Mouse (Mus musculus): ENCODE results near the gene Srgap2.
"Not testable (repeated sequence)": the region's sequence is repeated elsewhere in the genome, so short reads cannot be mapped to it uniquely, and the experiment has no call there.

Gene Srgap2

DNA sequence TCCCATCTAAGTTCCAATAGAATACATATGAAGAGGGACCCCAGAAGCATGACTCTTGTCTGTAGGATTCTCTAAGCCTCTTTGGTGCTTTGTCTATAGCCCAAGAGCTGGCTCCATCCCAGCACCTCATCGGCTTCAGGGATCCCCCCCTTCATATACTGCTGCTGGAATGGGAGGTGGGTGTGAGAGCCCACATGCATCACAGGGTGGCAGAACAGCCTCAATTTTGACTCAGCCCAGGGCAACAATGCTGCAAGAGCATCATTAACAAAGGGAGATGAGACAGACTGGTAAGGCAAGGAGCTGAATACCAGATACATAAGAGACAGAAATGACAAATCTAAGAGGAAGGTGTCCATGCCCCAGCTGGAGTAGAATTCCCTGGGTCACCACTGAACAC lies 243.0 kb downstream of the Srgap2 start:
- no peak for DNase-seq

DNA sequence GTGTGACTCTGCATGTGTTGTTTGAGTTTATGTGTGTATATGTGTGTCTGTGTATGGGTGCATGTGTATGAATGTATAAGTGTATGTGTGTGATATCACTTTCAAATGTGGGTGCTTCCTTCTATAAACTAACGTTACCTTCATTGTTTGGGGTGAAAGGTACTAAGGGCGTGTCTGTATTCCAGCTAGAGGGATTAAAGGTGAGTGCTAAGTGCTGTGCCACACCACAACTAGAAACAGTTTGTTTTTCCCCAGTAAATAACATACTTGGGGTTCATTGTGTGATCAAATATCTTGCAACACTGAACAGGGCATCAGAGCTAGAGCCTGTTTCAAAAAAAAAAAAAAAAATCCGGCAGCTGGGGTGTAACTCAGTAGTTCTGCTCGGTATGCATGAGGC lies 245.4 kb downstream of the Srgap2 start:
- no peak for DNase-seq

DNA sequence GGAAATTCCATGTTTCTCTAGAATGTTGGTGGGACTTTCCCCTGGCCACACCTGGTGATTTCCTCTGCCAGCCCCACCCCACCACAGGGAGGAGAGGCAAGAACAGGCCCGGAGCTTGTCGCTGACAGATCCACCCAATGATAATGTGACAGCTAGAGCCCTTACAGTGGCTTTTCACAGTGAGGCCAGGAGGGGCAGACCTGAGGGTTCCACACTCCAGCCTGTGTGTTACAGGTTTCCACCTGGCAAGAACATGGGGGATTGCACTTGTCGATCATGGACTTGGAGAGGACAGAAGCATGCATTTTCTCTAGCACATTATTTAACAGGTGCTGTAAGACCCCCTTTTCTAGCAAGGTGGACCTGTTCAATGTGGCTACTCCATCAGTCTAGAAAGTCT lies 246.9 kb downstream of the Srgap2 start:
- no peak for DNase-seq

DNA sequence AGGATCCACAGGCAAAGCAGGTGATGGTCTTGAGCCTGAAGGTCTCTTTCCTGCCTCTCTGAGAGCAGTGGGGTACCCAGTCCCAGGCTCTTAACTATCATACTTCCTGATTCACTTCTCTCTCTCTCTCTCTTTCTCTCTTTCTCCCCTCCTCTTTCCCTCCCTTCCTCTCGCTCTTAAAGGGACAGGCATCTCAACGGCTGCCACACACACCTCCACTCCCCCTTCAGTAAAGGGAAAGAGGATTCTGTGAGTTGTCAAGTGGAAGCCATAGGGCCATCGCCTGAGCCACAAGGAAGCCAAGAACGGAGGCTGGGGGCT lies 247.7 kb downstream of the Srgap2 start, which contains the start of gene Ikbke:
Ikbke (minus strand) TSS at position 151 of the 321 bp plus-strand sequence.
- no peak for DNase-seq

DNA sequence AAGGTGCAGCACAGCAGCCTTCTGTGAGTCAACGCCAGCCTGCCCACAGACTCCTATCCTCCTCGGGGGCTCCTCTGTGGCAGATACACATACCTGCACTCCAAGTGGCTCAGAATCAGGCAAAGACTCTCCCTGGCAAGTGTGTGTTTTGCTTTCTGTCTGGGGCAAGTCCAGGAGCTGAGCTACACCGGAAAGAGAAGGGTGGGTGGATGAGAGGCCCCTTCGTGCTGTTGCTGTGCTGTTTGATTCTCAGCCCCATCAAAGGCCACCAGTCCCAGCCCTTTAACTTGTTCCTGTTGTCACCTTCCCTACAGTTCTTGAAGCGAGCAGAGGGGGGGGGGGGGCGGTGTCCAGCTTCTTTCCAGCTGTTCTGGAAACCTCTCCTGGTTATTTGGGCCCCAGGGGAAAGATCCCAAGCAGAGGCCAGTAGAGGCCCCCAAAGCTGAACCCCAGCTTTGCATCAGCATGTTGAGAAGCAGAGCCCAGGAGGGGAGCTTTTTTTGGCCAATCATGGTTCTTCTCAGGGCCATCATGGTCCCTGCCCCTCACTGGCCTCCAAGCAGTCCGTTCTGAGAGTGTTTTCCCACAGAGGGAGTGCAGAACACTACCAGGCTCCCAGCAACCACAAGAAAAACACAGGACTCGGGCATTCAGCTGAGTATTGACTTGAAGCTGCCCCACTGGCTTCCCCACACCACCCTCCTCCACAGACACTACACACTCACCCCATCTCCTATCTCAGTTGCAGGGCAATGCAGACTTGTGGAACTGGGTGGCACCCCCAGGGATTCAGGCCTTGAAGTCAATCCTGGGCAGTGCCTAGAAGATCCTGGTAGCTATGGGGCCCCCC lies 248.3 kb downstream of the Srgap2 start:
- no peak for DNase-seq

DNA sequence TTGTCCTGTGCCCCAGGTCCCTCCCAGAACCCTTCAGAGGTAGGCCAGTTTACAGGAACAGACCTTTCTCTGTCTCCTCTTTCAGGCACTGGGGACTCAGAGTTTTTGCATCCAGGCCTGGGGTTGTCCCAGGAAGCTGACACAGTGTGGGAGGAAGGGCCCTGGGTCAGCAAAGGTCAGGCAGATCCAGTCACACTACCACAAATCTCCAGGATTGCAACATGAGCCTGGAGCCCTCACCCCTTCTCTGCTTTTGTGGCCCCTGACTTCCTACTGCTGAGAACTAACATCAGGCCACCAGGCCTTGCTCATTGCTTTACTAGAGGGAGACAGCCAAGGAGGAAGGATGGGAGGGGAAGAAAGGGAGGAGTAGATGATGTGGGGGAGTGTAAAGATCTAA lies 250.3 kb downstream of the Srgap2 start:
- DNase-seq, result peak; percentile 59

DNA sequence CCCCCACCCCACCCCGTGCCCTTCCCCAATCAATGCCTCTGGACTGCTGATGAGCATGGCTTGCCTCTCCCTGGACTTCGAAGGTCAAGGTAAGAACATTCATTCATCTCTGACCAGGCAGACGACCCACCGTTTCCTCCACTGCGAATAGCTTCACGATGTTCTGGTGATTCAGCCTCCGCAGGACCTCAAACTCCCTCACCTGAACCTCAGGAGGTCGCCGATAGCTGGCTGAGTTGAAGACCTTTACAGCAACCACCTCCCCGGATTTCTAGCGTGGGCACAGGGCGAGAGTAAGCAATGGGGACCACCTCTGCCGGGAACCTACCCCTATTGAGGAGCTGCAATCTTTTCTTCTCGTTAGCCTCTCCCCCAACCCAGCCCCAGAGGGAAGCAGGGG lies 251.6 kb downstream of the Srgap2 start:
- DNase-seq, result no peak

DNA sequence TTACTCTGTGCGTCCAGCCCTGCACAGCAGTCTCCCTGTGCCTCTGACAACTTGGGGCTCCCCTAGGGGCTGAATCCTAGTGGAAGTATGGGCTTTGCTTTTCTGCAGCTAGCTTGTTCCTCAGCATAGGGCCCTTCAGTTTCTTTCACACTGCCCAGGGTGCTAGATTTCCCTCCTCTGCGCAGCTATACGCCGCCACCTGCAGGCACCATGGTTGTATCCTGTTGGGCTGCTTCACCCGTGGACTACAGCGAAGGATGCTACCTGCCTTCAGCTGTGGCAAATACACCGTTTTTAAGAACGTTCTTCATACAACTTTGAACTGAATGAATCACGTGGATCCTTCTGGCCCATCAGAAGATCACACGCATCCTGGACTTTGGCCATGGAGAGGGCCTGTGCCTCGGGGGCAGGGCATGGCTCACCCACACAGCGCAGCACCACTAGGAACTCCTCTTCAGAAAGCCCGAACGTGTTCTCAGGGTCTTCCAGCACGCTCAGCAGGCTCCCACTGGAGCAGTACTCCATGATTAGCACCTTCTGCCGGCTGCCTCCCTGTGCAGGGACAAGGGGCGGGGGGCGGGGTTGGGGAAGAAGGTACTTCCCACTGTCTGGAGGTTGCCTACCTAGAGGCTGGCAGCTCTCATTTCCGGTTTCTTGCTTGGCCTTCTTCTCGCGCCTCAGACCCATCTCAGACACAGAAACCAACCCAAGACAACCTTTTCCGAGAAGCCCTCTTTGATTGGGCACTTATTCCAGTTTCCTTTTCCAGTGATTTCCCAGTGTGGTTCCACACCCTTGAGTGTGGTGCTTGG lies 252.2 kb downstream of the Srgap2 start:
- no peak for DNase-seq

DNA sequence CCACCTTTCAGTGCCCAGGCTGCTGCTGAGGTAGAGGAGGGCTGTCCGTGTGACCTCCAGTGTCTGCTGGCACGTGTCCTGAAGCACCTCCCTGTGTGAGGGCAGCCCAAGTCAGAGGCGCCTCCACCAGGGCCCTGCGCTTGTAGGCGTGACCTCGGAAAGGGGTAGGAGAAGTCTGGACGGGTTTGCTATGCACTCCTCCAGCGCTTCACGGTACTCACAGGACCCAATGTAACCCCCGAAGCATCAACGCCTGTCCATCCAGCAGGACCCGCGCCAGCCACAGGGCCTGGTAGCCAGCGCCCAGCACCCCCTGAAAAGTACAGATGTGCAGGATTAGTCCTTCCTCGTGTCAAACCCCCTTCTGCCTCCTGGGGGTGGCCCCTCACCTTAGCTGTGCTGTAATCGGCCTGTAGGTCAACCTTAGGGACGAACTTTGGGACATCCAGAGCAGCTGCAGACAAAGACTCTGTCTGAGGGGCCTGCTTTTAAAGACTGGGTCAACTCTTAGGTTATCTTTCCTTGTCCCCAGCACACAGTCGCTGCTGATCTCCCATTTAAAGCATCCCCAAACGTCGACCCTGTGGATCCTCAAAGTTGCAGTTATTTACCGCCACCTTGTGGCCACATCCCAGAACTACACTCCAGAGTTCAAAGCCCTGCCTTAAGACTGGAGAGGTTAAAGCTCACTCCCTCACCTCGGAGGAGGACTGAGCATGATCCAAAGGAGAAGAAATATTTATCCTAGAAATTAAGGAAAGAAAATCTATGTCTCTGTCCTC lies 257.2 kb downstream of the Srgap2 start:
- peak; percentile 82 for DNase-seq

DNA sequence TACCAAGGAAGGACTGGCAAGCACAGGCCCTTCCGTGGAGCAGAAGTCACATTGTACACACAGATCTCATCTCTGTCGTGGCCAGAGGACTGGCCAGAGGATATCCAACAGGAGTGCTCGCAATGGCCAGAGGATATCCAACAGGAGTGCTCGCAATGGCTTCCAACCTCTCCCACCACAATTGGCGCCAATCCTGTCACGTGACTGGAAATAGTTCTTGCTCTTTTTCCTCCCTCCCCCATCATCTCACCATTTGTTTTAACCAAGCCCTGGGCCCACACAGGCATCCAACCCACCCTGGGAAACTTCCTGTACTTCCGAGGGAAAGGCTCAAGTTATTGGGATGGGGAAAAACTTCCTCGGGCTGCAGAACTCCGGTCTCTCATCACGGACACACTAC lies 258.4 kb downstream of the Srgap2 start:
- DNase-seq, result no peak

DNA sequence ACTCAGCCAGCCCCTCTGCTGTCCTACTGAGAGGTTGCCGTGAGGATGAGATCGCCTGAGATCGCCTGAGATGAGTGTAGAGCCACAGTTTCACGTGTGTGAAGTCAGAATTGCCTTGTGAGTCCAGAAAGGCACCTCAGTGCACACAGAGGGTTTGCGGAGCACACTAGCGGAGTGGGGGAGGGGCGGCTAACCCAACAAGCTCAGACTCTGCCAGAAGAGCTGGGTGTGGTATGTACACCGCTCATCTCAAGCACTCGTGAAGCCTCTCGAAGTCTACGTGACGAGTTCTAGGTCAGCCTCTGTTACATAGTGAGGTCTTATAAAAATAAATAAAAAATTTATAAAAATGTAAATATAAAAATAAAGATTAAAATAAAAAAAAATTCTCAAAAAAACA lies 263.2 kb downstream of the Srgap2 start:
- no peak for DNase-seq

DNA sequence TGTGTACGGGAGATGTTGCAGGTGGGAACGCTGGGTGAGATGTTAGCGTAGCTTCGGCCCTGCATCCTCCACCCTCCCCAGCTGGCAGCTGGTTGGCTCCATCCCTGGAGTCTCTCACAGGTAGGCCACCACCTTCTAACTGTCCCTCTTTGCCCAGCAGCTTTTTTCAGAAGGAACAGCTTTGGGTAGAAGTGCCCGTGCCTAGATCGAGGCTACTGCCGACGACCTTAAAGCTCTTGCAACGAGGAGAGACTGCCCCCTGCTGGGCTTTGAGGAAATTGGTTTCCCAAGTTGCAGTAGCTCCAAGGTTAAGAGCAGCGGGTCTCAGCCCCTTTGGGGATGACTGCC lies 266.9 kb downstream of the Srgap2 start:
- DNase-seq, result peak; percentile 86

DNA sequence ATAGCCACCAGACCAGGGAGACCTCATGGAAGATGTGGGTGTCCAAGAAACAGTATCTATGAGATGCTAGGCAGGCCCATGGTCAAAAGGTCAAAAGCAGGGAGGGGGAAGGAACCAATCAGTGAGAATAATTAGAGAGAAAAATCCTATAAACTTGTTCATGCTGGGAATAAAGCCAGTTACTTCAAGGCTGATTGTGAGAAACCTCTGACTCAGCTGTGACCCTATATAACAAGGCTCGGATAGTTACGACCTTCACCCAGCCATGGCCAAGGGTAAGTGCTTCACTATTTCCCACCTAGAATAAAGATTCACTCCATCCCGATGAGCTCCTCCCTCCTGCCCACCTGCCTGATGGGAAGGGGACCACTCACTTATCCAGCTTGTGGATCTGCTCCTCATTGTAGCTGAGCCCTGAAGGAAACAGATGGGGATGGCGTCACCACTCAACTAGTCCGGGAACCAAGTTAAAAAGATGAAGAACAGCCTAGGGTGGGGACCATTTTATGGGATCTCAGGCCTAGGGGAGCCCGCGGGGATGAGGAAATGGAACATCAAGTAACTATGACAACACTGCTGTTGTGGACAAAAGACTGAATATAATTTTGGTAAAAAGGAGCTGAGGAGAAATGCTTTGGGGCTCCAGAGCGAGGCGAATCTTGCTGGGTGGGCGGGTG lies 267.4 kb downstream of the Srgap2 start:
- no peak for DNase-seq

DNA sequence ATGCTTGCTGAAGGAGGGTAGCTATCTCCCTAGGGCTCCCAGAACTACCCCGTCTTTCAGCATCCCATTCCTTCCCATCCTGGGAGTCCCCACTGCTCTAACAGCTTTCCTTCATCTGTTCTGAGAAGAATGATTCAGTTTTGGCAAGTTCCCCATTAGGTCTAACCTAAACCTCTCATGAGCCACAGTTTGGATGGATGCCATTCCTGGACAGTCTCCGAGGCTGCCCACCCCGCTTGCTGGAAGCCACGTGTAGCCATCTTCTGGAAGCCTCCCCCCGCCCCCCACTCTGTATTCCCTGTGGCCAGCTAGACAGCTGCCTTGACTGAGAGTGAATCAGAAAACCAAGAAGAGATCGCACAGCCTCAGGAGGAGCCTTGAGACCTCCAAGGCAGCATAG lies 269.9 kb downstream of the Srgap2 start:
- no peak for DNase-seq

DNA sequence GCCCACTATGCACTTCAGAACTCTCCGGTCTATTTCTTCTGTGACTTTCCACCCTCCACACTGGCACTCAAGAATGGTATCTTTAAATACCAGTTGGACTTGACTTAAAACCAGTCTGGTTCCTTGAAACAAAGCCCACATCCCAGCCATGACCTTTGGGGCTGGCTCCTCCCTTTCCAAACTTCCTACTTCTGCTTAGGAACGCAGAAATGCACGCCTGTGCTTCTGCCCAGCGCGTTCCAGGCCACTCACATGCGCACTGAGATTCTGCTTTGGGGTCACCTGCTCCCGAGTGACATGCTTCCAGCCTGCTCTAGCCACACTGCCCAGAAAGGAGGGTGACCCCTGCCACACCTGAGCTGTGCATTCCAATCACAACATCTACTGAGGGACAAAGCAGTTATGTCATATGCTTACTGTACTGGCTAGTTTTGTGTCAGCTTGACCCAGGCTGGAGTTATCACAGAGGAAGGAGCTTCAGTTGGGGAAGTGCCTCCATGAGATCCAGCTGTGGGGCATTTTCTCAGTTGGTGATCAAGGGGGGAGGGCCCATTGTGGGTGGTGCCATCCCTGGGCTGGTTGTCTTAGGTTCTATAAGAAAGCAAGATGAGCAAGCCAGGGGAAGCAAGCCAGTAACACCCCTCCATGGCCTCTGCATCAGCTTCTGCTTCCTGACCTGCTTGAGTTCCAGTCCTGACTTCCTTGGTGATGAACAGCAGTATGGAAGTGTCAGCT lies 274.5 kb downstream of the Srgap2 start:
- not testable (repeated sequence) for DNase-seq

DNA sequence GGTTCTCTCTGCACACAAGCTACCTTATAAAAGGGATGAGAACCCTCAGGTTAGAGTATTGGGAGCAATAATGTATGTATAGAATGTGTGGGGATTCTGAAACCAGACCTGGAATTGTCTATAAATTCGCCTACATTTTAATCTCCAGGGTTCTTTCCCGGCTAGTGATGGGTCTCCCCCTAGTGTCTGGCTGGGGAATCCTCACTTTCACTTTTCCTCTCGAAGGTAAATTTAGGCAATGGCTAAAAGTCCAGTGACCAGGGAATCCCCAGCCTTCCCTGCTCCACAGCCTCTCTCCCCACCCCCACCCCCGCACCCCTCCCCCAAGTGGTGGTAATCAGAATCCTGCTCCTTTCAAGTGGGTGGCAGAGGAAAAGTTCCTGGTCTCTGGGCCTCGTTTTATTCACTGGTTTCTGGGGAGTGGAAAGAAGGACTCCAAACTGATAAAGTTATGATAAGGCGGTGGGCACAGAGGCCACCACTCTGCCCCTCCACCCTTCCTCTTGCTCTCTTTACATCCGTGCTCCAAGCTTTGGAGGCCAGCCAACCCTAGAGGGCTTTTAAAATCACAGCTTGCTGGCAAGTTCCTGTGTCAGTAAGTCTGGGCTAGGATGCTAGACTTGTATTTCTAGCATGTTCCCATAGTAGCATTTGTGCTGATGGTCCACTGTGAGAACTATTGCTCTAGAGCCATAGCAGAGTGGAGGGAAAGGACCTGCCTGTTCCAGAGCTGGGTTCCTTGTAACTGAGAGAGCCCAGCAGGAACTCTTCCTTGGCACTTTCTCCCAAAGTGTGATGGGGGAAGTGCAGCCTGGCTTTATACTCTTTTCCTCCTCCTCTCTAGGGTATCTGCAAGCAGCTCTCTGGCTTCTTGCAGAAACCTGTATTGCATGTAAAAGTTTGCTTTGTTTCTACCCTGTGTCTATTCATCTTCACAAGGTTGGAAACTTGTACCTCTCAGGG lies 280.4 kb downstream of the Srgap2 start:
- DNase-seq, result peak; percentile 72

DNA sequence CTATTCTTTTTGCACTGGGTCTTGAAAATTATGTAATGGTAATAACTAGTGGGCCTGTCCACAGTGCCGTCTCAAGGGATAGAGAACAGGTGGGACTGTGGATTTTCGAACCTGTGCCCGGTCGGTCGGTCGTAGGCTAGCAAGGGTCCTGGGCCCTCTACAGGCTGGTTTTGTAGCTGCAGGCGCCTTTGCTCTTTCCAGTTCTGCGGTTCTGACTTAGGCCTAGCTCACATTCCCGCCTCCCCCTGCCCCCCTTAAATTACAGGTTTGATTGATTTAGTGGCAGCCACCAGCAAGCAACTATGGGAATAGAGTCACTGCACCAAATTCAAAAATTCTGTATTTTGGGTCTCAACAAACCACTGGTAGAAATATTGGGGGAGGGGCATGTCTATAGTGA lies 281.2 kb downstream of the Srgap2 start:
- peak; percentile 75 for DNase-seq

DNA sequence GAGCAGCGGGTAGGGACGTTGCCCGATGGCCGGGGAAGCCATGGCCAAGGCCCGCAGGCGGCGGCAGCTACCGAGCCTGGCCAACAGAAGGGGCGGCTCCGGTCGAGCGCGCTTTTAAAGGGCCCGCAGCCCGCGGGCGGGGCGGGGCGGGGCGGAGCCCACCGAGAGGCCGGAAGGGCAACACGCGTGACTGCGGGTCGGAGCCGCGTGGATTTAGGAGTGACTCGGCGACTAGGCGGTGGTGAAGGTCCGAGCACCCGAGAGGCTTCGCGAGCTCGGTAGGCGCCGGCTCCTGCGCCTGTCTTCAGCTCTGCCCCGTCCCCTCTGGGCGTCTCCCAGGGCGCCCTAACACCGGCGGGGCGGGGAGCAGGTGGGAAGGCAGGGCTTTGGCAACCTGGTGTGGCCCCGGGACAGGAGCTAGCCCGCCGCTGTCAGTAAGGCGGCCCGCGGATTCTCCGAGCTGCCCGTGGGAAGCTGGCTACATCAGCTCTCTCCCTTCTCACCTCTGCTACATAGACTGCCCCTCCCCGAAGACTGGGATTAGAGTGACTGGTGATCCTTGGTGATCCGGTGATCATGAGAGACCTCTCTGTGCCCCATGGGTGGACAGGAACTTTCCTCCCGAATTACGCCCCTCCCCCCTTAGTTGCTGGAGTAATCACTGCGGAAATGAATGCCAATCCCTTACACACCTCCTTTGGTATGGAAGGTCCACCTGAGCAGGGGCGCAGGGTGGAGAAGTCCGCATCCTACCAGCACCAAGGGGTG lies 281.9 kb downstream of the Srgap2 start, which contains the start of gene Rassf5:
Rassf5 (minus strand) TSS at position 170 of the 768 bp plus-strand sequence.
- peak; percentile 82 for DNase-seq

DNA sequence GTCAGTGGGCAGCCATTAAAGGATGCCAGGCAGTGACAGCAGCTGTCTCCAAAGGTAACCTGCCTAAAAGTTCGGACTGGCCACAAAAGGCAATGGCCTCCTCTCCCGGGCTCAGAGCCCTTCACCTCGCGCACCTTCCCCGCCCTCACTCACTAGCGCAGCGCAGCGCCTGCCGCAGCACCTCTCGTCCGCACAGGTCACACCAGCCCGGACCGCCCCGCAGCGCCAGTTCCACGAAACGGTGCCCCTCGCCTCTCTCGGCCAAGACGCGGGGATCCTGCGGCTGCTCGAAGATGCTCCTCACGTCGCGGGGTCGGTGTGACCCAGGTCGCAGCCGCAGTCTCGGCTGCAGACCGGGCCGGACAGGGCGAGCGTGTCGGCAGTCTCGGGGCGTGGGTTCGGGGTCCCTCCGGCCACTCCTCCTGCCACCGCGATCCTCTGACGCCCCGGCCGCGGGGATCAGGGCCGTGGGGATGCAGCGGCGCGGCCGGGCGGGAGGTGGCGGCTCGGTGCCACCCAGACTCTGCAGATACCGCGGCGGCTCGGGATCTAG lies 282.5 kb downstream of the Srgap2 start:
- DNase-seq, result peak; percentile 45

DNA sequence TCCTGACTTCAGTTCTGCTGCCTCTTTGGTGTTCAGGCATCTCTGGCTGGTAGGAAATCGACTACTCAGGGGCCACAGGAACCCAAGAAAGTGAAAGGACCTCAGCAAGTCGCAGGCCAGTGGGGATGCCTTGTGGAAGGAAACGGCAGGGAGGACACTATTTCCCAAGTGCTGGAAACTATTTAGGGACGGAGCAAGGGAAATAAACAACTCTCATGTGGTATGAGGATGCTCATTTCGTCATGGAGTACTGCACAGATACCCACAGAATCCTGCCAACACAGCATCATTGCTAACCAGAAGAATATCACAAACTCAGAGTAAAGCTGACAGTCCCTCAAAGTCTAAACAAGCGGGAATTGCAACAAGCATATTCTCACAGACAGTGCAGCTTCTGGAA lies 284.2 kb downstream of the Srgap2 start:
- no peak for DNase-seq

Data from kidney, postnatal 10 days (tissue).